Mouse (Mus musculus): ENCODE results near the gene Dixdc1. TPM values are rescaled to one million over a fixed set of nuclear protein-coding genes. Genes with fewer than 3 reads are reported as not detected.
A peak's percentile ranks its signal among the peaks of the same experiment; 100 is the strongest.

Gene Dixdc1
- polyA plus RNA-seq, 1 experiment from 2014 or later, result 7.7 TPM

DNA sequence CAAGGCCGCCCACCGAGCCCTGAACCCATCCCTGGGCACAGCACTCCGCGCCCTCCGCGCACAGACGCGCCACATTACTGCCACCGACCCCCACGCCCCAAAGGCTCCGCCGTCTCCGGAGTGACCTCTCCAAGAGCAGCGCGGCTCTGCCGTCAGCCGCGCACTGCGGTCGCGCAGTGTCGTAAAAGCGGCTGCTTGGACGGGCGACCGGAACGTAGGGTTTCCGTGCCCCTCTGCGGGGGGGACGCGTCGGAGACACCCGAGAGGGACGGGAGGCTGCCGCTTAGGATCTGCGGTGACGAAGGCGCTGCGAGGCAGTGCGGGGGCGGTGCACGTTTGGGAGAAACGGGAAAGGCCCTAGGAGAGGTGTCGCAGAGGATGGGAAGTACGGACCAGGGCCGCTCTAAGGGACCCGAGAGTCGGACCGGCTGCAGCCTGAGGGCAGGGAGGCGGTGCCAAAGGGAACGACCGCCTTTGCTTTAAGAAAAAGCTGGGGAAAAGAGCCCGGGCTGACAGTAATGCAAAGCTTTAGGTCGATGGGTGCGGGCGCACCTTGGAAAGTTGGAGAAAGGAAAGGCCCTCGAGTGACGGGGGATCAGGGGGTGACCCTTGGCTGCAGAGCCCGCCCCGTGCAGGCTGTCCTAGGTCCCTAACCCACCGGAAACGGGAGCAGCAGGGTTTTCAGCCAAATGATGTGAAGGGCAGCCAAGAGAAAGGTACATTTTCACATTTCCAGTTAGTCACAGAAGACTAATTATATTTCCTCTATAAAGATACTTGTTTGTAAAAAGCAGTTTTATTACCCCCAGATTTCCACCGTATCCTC is 79.7 kb downstream of the Dixdc1 start, which contains the start of gene Dlat:
Gene Dlat (minus strand): TSS at position 389 of the 826 bp plus-strand sequence.
- Histone ChIP-seq H3K4me1 (replicated peaks; ENCODE audit: control insufficient read depth, insufficient read depth, low read length) (peaks cover 12% of the 10 kb centered on the region), H3K4me3 (ENCODE audit: low read depth, low read length) (peak within 1 kb of the TSS; percentile 84), H3K27me3 (replicated peaks; ENCODE audit: control insufficient read depth, insufficient read depth, low read length) (no peaks in the 10 kb centered on the region), H3K27ac (ENCODE audit: low read depth) (peak within 1 kb of the TSS; percentile 73), H3K9ac (ENCODE audit: low read length) (peak within 1 kb of the TSS; percentile 72), H3K4me2 (ENCODE audit: low read length) (peak within 1 kb of the TSS; percentile 83), H3K9me3 (ENCODE audit: control insufficient read depth, low read length) (no peaks in the 10 kb centered on the region), H3K36me3 (ENCODE audit: control insufficient read depth, insufficient read depth, low read length) (peaks cover 25% of the 10 kb centered on the region)
- peak; percentile 90 for DNase-seq (ENCODE audit: low spot score)
- peak; percentile 89 for ATAC-seq (replicated peaks; ENCODE audit: low FRiP score, low TSS enrichment, low read depth)
- under 1% methylated on average over 63 of the region's 63 CpGs for WGBS

GRCm38 (mm10) chr9:50658941-50659388 is 80.4 kb downstream of the Dixdc1 start:
- H3K4me1 ChIP-seq (replicated peaks; ENCODE audit: control insufficient read depth, insufficient read depth, low read length), result peaks cover 12% of the 10 kb centered on the region
- DNase-seq (ENCODE audit: low spot score) (no peak), ATAC-seq (replicated peaks; ENCODE audit: low FRiP score, low TSS enrichment, low read depth) (no peak; the same call in none of the 2 replicates)
- H3K36me3 ChIP-seq (ENCODE audit: control insufficient read depth, insufficient read depth, low read length), result peaks cover 25% of the 10 kb centered on the region
- peak overlapping the region; percentile 72 for H3K9ac ChIP-seq (ENCODE audit: low read length)
- WGBS, result under 1% methylated on average over 28 of the region's 28 CpGs
- H3K27me3 ChIP-seq (replicated peaks; ENCODE audit: control insufficient read depth, insufficient read depth, low read length), result no peaks in the 10 kb centered on the region
- H3K9me3 ChIP-seq (ENCODE audit: control insufficient read depth, low read length), result no peaks in the 10 kb centered on the region
- H3K27ac ChIP-seq (ENCODE audit: low read depth), result peak overlapping the region; percentile 73
- peak overlapping the region; percentile 83 for H3K4me2 ChIP-seq (ENCODE audit: low read length)
- peak overlapping the region; percentile 84 for H3K4me3 ChIP-seq (ENCODE audit: low read depth, low read length)

- H3K36me3 ChIP-seq (ENCODE audit: control insufficient read depth, insufficient read depth, low read length), result peaks cover 29% of the 10 kb centered on the region
- H3K27ac ChIP-seq (ENCODE audit: low read depth), result no peak overlapping the region
- no peaks in the 10 kb centered on the region for H3K27me3 ChIP-seq (replicated peaks; ENCODE audit: control insufficient read depth, insufficient read depth, low read length)
- peak overlapping the region; percentile 83 for H3K4me2 ChIP-seq (ENCODE audit: low read length)
- peaks cover 12% of the 10 kb centered on the region for H3K4me1 ChIP-seq (replicated peaks; ENCODE audit: control insufficient read depth, insufficient read depth, low read length)
- no peak for ATAC-seq (replicated peaks; ENCODE audit: low FRiP score, low TSS enrichment, low read depth)
- H3K4me3 ChIP-seq (ENCODE audit: low read depth, low read length), result peak overlapping the region; percentile 84
- 24% methylated on average over 5 of the region's 5 CpGs for WGBS
- H3K9me3 ChIP-seq (ENCODE audit: control insufficient read depth, low read length), result no peaks in the 10 kb centered on the region
- DNase-seq (ENCODE audit: low spot score), result no peak
- H3K9ac ChIP-seq (ENCODE audit: low read length), result peak overlapping the region; percentile 72
These were observed 80.9 kb downstream of the Dixdc1 start for GRCm38 (mm10) chr9:50658391-50658790.

GRCm38 (mm10) chr9:50650503-50650902 is 88.8 kb downstream of the Dixdc1 start:
- no peak for ATAC-seq (replicated peaks; ENCODE audit: low FRiP score, low TSS enrichment, low read depth)
- WGBS, result 94% methylated on average over 10 of the region's 10 CpGs
- Histone ChIP-seq H3K4me2 (ENCODE audit: low read length) (no peak overlapping the region), H3K27ac (ENCODE audit: low read depth) (no peak overlapping the region), H3K4me3 (ENCODE audit: low read depth, low read length) (no peak overlapping the region), H3K27me3 (replicated peaks; ENCODE audit: control insufficient read depth, insufficient read depth, low read length) (no peaks in the 10 kb centered on the region), H3K9me3 (ENCODE audit: control insufficient read depth, low read length) (no peaks in the 10 kb centered on the region), H3K4me1 (replicated peaks; ENCODE audit: control insufficient read depth, insufficient read depth, low read length) (no peaks in the 10 kb centered on the region), H3K36me3 (ENCODE audit: control insufficient read depth, insufficient read depth, low read length) (peaks cover 83% of the 10 kb centered on the region), H3K9ac (ENCODE audit: low read length) (no peak overlapping the region)
- no peak for DNase-seq (ENCODE audit: low spot score)

- peaks cover 97% of the 10 kb centered on the region for H3K36me3 ChIP-seq (ENCODE audit: control insufficient read depth, insufficient read depth, low read length)
- DNase-seq (ENCODE audit: low spot score) (no peak), ATAC-seq (replicated peaks; ENCODE audit: low FRiP score, low TSS enrichment, low read depth) (no peak)
- no peak overlapping the region for H3K4me2 ChIP-seq (ENCODE audit: low read length)
- no peaks in the 10 kb centered on the region for H3K4me1 ChIP-seq (replicated peaks; ENCODE audit: control insufficient read depth, insufficient read depth, low read length)
- no peak overlapping the region for H3K4me3 ChIP-seq (ENCODE audit: low read depth, low read length)
- 79% methylated on average over 10 of the region's 10 CpGs for WGBS
- H3K9ac ChIP-seq (ENCODE audit: low read length), result no peak overlapping the region
- no peaks in the 10 kb centered on the region for H3K9me3 ChIP-seq (ENCODE audit: control insufficient read depth, low read length)
- no peaks in the 10 kb centered on the region for H3K27me3 ChIP-seq (replicated peaks; ENCODE audit: control insufficient read depth, insufficient read depth, low read length)
- no peak overlapping the region for H3K27ac ChIP-seq (ENCODE audit: low read depth)
These were observed 92.4 kb downstream of the Dixdc1 start for GRCm38 (mm10) chr9:50646826-50647370.

DNA sequence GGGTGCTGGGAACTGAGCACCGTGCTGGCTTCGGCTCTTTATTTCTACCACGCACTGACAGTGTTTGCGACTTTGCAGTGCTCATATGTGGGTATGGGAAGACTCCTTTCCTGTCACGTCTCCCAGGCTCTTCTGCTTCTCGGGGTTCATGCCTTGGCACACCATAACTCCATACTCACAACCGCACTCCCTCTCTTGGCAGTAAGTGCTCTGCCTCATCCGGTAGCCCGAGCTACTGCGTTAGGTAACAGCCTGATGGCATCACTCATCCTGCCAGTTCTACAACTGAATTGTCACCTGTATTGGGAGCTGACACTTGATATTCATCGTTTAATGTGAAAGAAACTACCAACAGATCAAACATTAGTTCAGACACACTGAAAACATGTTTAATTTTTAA is 105.0 kb downstream of the Dixdc1 start:
- WGBS, result 94% methylated on average over 11 of the region's 11 CpGs

DNA sequence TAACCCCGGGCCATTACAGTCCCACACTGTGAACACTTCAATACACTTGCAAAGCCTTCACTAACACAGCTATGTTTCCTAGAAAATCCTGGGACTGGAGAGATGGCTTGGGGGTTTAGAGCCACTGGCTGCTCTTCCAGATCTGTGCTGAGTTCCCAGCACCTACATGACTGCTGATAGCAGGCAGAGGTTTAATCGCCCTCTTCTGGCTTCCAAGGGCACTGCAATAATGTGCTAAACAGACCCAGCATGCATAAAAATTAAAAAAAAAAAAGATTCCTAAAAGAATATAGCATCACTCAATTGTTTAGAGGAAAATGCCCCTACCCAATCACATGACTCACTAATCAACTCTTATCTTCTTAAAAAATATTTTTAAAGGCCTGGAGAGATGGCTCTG is 106.3 kb downstream of the Dixdc1 start:
- WGBS, result 62% methylated on average over 2 of the region's 2 CpGs
- DNase-seq (ENCODE audit: low spot score) (no peak), ATAC-seq (replicated peaks; ENCODE audit: low FRiP score, low TSS enrichment, low read depth) (no peak)
- no peak overlapping the region for H3K4me3 ChIP-seq (ENCODE audit: low read depth, low read length)
- no peaks in the 10 kb centered on the region for H3K27me3 ChIP-seq (replicated peaks; ENCODE audit: control insufficient read depth, insufficient read depth, low read length)
- no peaks in the 10 kb centered on the region for H3K4me1 ChIP-seq (replicated peaks; ENCODE audit: control insufficient read depth, insufficient read depth, low read length)
- H3K27ac ChIP-seq (ENCODE audit: low read depth), result no peak overlapping the region
- H3K36me3 ChIP-seq (ENCODE audit: control insufficient read depth, insufficient read depth, low read length), result peaks cover 44% of the 10 kb centered on the region
- H3K9ac ChIP-seq (ENCODE audit: low read length), result no peak overlapping the region
- H3K4me2 ChIP-seq (ENCODE audit: low read length), result no peak overlapping the region
- H3K9me3 ChIP-seq (ENCODE audit: control insufficient read depth, low read length), result no peaks in the 10 kb centered on the region

More for the DNA sequence above, 105.0 kb downstream of the Dixdc1 start:
- Histone ChIP-seq H3K4me2 (ENCODE audit: low read length) (no peak overlapping the region), H3K36me3 (ENCODE audit: control insufficient read depth, insufficient read depth, low read length) (peaks cover 53% of the 10 kb centered on the region), H3K9ac (ENCODE audit: low read length) (no peak overlapping the region), H3K27me3 (replicated peaks; ENCODE audit: control insufficient read depth, insufficient read depth, low read length) (no peaks in the 10 kb centered on the region), H3K4me3 (ENCODE audit: low read depth, low read length) (no peak overlapping the region), H3K9me3 (ENCODE audit: control insufficient read depth, low read length) (no peaks in the 10 kb centered on the region), H3K4me1 (replicated peaks; ENCODE audit: control insufficient read depth, insufficient read depth, low read length) (no peaks in the 10 kb centered on the region), H3K27ac (ENCODE audit: low read depth) (no peak overlapping the region)
- ATAC-seq (replicated peaks; ENCODE audit: low FRiP score, low TSS enrichment, low read depth) (no peak), DNase-seq (ENCODE audit: low spot score) (no peak)

- Histone ChIP-seq H3K27me3 (replicated peaks; ENCODE audit: control insufficient read depth, insufficient read depth, low read length) (no peaks in the 10 kb centered on the region), H3K9me3 (ENCODE audit: control insufficient read depth, low read length) (no peaks in the 10 kb centered on the region), H3K9ac (ENCODE audit: low read length) (no peak overlapping the region), H3K4me2 (ENCODE audit: low read length) (no peak overlapping the region), H3K4me1 (replicated peaks; ENCODE audit: control insufficient read depth, insufficient read depth, low read length) (no peaks in the 10 kb centered on the region), H3K4me3 (ENCODE audit: low read depth, low read length) (no peak overlapping the region), H3K27ac (ENCODE audit: low read depth) (no peak overlapping the region), H3K36me3 (ENCODE audit: control insufficient read depth, insufficient read depth, low read length) (peaks cover 35% of the 10 kb centered on the region)
- DNase-seq (ENCODE audit: low spot score) (no peak), ATAC-seq (replicated peaks; ENCODE audit: low FRiP score, low TSS enrichment, low read depth) (peak; percentile 23; the same call in 1 of the 2 replicates)
- 85% methylated on average over 6 of the region's 6 CpGs for WGBS
These were observed 107.2 kb downstream of the Dixdc1 start for GRCm38 (mm10) chr9:50632016-50632688.

Data from intestine, embryonic 14.5 days (tissue).